Mouse (Mus musculus) erythroblast, embryonic 14.5 days (primary cell): Measurements from ENCODE around the gene Trpc2. TPM values are rescaled to one million over a fixed set of nuclear protein-coding genes. Genes with fewer than 3 reads are reported as not detected.

ENCODE experiments used
- H3K27me3 ChIP-seq: 2 replicates; pipeline ENCODE4 v1.6.1; 2012; ENCODE audit warnings: inconsistent platforms; ENCODE audit not compliant: control insufficient read depth
- H3K36me3 ChIP-seq: 2 replicates; pipeline ENCODE4 v1.6.1; 2012; ENCODE audit warnings: mild to moderate bottlenecking, inconsistent platforms; ENCODE audit not compliant: control insufficient read depth
- H3K4me1 ChIP-seq: 2 replicates; pipeline ENCODE4 v1.6.1; 2012; ENCODE audit warnings: inconsistent platforms; ENCODE audit not compliant: control insufficient read depth
- H3K4me3 ChIP-seq: replicated peaks from 2 replicates; pipeline ENCODE3; 2012; ENCODE audit warnings: moderate library complexity, mild to moderate bottlenecking, inconsistent platforms
- H3K9me3 ChIP-seq: 2 replicates; pipeline ENCODE4 v1.6.1; 2012; ENCODE audit warnings: low read length, inconsistent platforms, mixed read lengths; ENCODE audit not compliant: control insufficient read depth
- GATA1 ChIP-seq: IDR thresholded peaks from 2 replicates; pipeline ENCODE4 v1.6.1; 2012; ENCODE audit warnings: low read length, inconsistent platforms, mixed read lengths
- TAL1 ChIP-seq: IDR thresholded peaks from 3 replicates; pipeline ENCODE4 v1.6.1; 2012; ENCODE audit warnings: low read length, inconsistent platforms, mixed read lengths
- polyA plus RNA-seq: library from polyadenylated mRNA; stranded (reverse); fragments of >175 nt; gene quantifications from 2 replicates; pipeline ENCODE4 v1.2.3, GENCODE M21; 2012

The Trpc2 gene
- polyA plus RNA-seq, 1 experiment: 0.15 TPM

DNA sequence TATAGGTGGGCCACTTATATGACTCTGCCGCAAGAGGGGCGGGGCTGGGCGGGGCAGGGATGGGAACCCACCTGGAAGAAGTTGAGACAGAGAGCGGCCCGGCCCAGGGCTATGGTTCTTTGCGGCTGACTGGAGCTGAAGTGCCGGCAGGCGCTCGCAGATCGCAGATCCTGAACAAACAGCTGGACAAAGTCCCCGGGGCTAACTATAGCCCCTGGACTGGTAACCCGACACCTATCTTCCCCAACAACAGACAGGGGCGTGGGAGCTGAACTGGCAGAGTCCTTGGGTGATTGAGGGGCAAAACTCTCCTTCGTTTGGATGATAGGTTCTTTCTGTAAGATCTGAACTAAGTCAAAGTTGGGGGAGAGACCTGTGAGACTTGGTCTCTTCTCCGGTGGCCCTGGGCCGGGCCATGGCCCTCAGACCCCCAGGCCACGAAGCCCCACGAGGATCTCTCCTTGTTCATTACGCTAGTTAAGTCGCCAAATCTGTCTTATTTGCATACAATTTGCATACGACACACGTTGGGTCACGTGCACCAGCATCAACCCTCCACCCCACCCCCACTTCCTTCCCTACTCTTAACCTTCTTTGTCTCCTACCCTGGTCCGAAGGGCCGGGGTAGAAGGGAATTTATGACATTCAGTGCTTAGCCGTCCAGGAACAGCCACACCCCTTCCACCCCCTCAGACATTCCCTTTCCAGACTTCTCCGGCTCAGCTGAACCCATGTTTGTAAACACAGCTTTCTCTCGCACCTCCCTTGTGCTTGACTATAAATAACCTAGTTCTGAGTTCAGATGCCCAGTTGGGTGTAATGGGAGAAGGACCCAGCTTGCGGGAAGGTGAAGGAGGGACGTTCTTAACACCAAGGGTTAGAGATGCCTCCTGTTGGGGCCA, 17.1 kb downstream of the Trpc2 start:
- Histone ChIP-seq H3K4me3 (peak overlapping the region; percentile 50), H3K27me3 (peaks cover 26% of the 10 kb centered on the region), H3K9me3 (no peaks in the 10 kb centered on the region), H3K4me1 (peaks cover 39% of the 10 kb centered on the region), H3K36me3 (no peaks in the 10 kb centered on the region)
- no peak for TF ChIP-seq TAL1
- TF ChIP-seq GATA1: no peak

- Histone ChIP-seq H3K4me3 (no peak overlapping the region), H3K9me3 (no peaks in the 10 kb centered on the region), H3K36me3 (no peaks in the 10 kb centered on the region), H3K27me3 (peaks cover 26% of the 10 kb centered on the region), H3K4me1 (peaks cover 39% of the 10 kb centered on the region)
- TF ChIP-seq TAL1 (no peak), GATA1 (no peak)
Measured at GRCm38 (mm10) chr7:102100868-102101267, 18.0 kb downstream of the Trpc2 start.

- Histone ChIP-seq H3K36me3 (no peaks in the 10 kb centered on the region), H3K4me3 (no peak within 1 kb of the TSS), H3K4me1 (peaks cover 41% of the 10 kb centered on the region), H3K9me3 (no peaks in the 10 kb centered on the region), H3K27me3 (peaks cover 26% of the 10 kb centered on the region)
- no peak for TF ChIP-seq GATA1
- TF ChIP-seq TAL1: no peak
Measured at GRCm38 (mm10) chr7:102101487-102101886, 18.6 kb downstream of the Trpc2 start, which contains the start of gene Art1. Gene Art1 (plus strand): TSS chr7:102101743.

DNA sequence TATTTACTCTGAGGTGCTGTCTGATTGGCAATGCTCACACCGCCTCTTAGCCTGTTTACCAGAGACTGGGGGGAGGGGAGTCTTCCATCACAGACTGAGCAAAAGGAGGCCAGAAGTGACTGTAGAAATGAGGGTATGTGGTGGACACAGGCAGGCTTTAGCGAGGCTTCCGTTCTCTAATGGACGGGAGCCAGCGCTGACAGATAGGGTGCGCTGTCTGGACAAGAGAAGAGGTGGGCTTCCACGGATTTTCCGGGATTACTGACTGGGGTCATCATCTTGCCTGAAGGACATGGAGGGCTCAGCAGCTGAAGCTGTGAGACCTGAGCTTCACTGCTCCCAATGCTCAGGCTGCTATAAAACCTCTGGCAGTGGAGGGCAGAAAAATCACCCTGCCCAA, 19.3 kb downstream of the Trpc2 start:
- no peak overlapping the region for H3K4me3 ChIP-seq
- TF ChIP-seq TAL1 (no peak), GATA1 (no peak)
- no peaks in the 10 kb centered on the region for H3K36me3 ChIP-seq
- H3K4me1 ChIP-seq: peaks cover 47% of the 10 kb centered on the region
- peaks cover 28% of the 10 kb centered on the region for H3K27me3 ChIP-seq
- H3K9me3 ChIP-seq: no peaks in the 10 kb centered on the region

GRCm38 (mm10) chr7:102102696-102103095, 19.8 kb downstream of the Trpc2 start:
- H3K9me3 ChIP-seq: no peaks in the 10 kb centered on the region
- no peaks in the 10 kb centered on the region for H3K36me3 ChIP-seq
- no peak overlapping the region for H3K4me3 ChIP-seq
- peaks cover 26% of the 10 kb centered on the region for H3K27me3 ChIP-seq
- TF ChIP-seq GATA1 (no peak), TAL1 (no peak)
- peaks cover 47% of the 10 kb centered on the region for H3K4me1 ChIP-seq

DNA sequence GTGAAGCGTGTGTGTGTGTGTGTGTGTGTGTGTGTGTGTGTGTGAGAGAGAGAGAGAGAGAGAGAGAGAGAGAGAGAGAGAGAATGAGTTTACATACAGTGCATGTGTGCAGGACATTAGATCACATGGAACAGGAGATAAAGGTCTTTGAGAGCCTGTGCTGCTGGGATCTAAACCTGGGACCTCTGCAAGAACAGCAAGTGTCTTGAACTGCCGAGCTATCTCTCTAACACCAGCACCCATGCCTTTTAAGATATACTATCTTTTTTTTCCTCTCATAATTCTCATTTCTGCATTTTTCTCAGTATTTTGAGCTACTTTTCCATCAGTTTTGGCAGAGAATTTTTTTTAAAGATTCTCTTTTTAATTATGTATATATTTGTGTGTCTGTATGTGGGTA, 20.6 kb downstream of the Trpc2 start:
- TF ChIP-seq TAL1 (no peak), GATA1 (no peak)
- H3K27me3 ChIP-seq: peaks cover 18% of the 10 kb centered on the region
- H3K4me1 ChIP-seq: peaks cover 47% of the 10 kb centered on the region
- H3K4me3 ChIP-seq: no peak overlapping the region
- no peaks in the 10 kb centered on the region for H3K9me3 ChIP-seq
- no peaks in the 10 kb centered on the region for H3K36me3 ChIP-seq

GRCm38 (mm10) chr7:102104126-102104525, 21.2 kb downstream of the Trpc2 start:
- Histone ChIP-seq H3K27me3 (peaks cover 13% of the 10 kb centered on the region), H3K4me3 (no peak overlapping the region), H3K36me3 (no peaks in the 10 kb centered on the region), H3K4me1 (peaks cover 47% of the 10 kb centered on the region), H3K9me3 (no peaks in the 10 kb centered on the region)
- TF ChIP-seq TAL1: no peak
- no peak for TF ChIP-seq GATA1

DNA sequence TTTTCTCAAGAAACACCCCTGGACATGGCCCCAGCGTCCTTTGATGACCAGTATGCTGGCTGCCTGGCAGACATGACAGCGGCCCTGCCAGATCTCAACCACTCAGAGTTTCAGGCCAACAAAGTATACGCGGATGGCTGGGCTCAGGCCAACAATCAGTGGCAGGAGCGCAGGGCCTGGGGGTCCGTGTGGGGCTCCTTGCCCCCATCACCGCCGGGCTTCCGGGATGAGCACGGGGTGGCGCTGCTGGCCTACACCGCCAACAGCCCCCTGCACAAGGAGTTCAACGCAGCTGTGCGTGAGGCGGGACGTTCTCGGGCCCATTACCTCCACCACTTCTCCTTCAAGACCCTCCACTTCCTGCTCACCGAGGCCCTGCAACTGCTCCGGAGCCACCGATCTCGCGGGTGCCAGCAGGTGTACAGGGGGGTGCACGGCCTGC, 23.8 kb downstream of the Trpc2 start:
- H3K36me3 ChIP-seq: no peaks in the 10 kb centered on the region
- peaks cover 32% of the 10 kb centered on the region for H3K4me1 ChIP-seq
- TF ChIP-seq TAL1 (no peak), GATA1 (no peak)
- no peaks in the 10 kb centered on the region for H3K9me3 ChIP-seq
- peaks cover 3% of the 10 kb centered on the region; the same call in 1 of the 2 replicates for H3K27me3 ChIP-seq
- H3K4me3 ChIP-seq: peak overlapping the region; percentile 30

- Histone ChIP-seq H3K4me1 (peaks cover 23% of the 10 kb centered on the region), H3K9me3 (no peaks in the 10 kb centered on the region), H3K36me3 (no peaks in the 10 kb centered on the region), H3K27me3 (peaks cover 7% of the 10 kb centered on the region), H3K4me3 (no peak overlapping the region)
- TF ChIP-seq GATA1: no peak
- no peak for TF ChIP-seq TAL1
Measured at GRCm38 (mm10) chr7:102108206-102108605, 25.3 kb downstream of the Trpc2 start.
